Mouse (Mus musculus) layer of hippocampus, postnatal 14 days (tissue): ENCODE results near the gene Cblb. TPM values are rescaled to one million over a fixed set of nuclear protein-coding genes. Genes with fewer than 3 reads are reported as not detected.

Experiments used
- DNase-seq, 2 experiments: peaks; one replicate each; pipeline ENCODE4 v3.0.0; 2021 to 2022; ENCODE audit warnings: low spot score in 2 of 2, mixed read lengths in 1 of 2
- total RNA-seq, 2 experiments: library from RNA; stranded (reverse); gene quantifications; 2 replicates each; pipeline ENCODE4 v1.2.3; 2021

Cblb gene
- total RNA-seq, 2 experiments from 2014 or later, result 31.5 to 32.4 TPM

DNA sequence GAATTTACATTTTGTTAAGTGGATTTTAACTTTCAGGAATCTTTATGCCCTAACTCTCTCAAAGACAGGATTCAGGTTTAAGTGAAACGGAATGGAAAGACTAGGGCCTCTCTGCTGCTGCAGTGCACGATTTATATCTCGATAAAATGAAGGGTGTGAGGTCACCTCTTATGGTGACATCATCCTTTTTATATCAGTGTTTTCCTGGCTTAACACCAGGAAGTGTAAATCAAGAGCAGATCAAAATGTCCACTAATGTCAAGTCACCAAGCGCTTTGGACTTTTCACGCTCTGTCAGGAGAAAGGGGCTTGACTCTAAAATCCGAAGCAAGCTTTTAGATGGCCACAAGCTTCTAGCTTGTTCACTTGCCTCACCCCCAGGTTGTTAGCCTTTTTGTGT is 38.6 kb downstream of the Cblb start:
- DNase-seq, result no peak

DNA sequence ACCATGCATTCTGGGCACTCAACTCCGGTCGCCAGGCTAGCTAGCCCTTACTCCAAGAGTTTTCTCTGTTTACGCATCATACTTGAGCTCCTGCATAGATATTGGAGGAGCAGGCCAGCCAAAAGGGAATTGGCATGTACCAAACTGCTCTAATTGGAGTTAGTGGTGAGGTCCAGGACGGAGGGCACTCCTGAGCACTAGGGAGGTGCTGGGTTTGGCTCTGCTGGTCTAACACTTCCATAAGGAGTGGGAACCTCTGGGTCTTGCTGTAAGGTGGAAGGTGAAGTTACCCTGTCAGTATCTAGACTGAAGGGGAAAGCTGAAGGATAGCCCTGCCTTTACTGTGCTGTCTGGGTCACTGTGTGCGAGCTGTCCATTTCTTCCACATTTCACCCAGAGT is 39.1 kb downstream of the Cblb start:
- DNase-seq, result no peak

DNA sequence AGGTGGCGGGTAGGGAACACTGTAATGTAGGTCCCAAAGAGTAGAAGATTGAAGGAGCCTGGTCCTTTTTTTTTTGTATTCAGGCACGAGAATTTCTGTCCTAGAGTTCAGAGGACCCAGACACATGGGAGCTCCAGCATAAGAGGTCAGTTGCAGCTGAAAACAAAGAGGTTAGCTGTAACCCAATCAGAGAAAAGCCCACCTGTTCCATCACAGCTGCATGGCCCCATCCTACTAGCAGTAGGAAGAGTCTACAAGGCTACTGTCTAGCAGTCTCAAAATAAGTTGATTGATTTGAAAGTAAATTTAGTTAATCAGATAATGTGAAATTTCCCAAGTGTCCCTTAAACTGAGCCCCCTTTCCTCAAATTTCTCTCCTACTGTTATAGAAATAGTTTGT is 40.3 kb downstream of the Cblb start:
- no peak for DNase-seq

DNA sequence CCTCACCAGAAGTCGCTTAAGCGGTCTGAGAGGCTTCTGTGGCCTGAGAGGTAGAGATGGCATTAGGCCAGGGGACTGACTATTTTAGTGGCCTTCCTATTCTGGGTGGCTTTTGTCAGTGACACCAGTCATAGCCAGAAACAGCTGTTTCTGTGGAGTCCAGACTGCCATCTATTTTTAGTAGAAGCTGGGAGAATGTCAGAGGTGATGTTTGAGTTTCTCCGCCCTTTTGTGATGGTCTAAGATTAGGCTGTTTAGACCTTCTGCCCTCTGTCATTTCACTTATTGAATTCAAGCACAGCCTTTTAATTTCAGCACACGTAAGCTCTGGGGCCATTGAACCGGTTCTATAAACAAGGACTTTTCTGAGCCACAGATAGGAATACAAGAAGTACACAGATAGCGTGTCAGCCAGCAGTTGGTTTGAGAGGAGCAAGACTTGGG is 40.8 kb downstream of the Cblb start:
- DNase-seq, result no peak

DNA sequence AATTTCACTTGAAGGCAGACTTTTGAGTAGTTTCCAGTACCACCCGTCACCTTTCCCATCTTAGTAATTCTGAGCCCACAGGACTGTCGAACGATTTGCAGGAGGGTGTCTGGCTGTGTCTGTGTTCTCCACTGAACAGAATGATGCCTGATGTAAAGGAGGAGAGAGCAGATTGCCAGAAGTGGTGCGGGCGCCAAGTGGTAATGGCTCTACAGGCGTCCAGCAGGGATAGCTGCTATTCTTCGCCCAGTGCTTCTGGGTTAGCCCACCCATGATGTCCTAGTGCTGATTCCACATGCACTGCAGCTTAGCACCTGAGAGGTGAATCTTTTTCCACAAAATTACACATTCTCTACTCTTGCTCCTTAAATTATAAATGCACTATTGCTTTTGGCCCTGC is 45.6 kb downstream of the Cblb start:
- peak in 1 of 2 experiments; percentile 28 for DNase-seq

DNA sequence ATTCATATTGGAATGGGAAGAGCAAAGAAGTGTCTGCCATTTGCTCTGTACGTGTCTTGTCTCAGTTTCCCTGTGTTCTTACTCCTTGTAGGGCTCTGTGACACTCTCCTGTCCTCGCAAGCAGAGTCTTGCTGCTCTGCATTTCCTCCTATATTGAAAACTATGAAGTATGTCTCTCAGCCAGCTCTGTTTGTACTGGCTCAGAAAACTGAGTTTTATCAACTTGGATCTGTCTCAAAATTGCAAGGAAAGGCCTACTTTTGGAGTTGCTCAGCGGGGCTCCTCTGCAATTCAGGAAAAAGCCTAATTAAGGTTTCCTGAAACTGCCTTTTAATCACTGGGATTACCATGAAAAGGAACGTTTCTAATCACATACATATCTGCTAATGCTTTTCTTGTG is 46.9 kb downstream of the Cblb start:
- DNase-seq, result no peak

DNA sequence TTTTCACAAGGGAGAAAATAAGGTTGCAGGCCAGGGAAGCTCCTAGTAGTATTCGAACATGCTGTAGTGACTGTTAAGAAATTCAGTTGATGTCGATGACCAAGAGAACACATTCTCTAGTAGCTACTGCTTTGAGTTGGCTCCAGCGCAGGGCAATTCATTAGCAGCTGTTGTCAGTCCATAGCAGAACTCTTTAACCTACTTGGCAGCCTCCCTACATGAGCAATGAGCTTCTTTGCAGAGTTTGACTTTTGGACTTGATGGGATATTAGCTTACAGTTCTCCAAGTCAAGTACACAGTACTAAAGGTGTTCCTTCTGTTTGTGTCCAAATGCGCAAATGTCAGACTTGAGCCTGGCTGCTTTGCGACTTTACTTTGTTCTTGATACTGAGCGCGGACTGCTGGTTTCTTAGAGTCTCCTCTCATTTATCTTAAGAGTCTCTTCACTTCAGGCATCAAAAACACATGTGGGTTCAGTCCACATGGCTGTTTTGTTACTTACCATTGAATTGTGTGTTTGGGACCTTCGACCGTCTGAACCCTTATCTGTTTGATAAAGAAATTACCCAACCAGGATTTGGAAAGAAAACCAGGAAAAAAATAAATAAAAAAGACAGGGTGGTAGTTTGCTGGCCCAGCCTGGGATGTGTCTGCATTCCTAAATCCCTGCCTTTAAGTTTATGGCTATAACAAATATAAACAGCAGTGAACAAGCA is 47.9 kb downstream of the Cblb start:
- no peak for DNase-seq

DNA sequence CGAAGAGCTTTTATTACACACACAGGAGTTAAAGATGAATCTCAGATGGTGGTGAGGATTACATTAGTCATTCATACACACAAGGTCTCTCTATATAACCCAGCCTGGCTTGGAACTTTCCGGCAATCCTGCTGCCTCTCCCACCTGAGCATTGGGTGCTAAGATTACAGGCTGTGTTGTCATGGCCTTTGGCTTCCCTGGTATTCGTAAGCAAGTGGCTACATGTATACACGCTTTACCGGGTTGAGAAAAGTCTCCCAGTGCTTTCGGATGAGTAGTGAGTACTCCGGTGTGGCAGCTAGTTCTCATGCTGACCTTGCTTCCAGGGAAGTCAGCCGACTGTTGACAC is 48.4 kb downstream of the Cblb start:
- DNase-seq, result no peak

DNA sequence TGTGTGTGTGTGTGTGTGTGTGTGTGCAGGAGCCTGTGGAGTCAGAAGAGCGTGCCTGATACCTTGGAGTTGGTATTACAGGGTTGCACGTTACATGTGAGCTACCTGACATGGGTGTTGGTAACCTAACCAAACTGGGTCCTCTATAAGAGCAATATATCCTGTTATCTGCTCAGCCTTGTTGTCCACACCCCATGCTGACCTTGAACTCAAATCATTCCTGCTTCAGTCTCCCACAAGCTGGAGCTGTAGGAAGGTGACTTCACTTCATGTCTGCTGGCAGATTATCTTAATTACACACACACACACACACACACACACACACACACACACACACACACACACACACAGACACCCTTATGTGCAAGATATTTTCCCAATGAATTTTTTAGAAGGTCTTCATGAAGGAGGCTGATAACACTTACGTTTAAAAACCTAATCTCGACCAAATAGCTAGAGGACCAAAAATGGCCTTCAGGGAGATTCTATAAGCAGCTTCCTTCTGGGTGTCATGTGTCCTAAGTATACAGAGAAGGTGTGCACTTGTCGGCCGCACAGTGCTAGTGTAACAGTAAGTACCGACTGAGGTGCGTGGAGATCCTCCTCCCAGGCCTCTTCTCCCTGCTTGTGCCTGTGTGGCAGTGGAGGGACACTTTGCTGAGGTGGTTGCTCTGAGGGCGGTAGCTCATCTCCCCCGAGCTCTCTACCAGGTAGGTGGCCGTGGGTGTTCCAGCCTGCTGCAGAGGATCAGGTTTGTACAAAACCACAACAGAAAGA is 49.8 kb downstream of the Cblb start:
- no peak for DNase-seq

DNA sequence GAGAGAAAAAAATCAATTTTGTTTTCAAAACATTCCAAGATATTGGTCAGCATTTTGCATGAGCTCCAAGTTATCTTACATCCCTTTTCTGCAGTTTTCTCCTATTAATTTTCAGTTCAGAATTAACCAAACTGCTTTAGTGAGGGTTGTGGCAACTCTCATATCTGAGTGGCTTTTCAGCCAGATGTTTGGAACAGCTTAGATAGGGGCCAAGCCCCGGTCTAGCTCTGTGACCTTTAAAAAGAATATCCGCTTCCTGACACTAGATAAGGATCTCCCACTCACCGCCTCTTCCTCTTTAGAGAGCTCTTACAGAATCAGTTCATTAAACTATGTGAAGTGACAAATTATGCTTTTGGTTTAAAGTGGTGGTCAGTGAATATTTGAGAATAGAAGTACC is 50.7 kb downstream of the Cblb start:
- no peak for DNase-seq

DNA sequence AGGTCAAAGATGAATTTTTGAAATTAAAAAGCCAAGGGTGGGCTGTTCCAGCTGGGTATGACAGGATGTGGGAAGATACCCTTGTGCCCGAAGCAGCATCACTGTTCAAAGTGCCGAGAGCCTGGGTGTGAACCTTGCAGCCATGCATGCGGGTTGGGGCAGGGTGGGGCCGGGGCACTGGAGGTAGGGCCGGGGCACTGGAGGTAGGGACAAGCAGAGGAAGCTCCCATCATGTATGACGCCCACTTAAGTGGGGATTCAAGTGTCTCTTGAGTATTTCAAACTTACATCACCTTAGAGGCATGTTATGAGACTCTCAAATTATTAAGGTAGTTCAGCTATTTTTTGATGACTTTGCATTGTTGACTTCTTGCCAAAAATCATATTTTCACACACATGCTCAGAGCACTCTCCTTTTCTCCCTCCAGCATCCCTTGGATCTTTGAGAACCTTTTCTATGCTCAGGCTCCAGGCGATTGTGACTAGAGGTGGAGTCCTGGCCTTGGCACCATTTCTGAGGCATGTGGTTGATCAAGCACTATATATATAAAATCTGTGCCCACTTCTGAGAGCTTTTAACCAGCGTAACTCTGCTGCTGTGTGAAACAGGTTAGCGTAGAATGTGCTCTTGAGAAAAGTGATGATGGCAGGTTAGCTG is 55.9 kb downstream of the Cblb start:
- DNase-seq, result no peak

DNA sequence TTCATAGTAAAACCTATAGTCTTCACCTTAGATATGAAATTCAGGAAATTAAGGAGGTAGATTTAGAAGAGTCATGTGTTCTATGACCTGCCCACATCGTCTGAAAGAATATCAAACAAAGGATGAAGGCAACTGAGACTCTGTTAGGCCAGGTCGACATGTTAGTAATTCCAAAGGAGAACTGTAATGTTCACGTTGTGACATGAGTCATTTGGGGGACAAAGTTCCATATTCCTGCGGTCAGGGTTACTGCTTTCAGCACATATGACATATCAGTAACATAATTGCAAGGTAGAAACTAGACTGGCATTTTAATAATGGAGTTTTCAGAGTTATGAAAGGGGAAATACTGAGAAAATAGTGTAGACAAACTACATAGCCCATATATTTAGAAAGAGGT is 58.3 kb downstream of the Cblb start:
- DNase-seq, result no peak

DNA sequence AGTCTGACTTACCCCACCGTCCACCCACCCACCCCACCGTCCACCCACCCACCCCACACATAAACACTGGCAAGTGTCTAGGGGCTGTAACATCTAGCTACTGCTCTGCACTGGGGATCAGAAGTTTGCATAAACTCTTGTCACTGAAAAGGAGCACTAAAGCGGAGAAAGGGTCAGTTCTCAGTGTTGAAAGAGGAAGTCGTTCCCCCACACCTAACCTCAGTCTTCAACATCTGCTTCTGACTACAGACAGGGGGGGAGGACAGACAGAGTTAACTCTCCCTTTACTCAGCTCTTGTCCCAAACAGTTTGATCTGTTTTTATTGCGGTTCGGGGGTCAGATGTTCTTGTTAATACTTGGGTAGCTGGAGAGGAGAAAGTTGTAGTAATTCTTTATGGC is 59.9 kb downstream of the Cblb start:
- no peak for DNase-seq

DNA sequence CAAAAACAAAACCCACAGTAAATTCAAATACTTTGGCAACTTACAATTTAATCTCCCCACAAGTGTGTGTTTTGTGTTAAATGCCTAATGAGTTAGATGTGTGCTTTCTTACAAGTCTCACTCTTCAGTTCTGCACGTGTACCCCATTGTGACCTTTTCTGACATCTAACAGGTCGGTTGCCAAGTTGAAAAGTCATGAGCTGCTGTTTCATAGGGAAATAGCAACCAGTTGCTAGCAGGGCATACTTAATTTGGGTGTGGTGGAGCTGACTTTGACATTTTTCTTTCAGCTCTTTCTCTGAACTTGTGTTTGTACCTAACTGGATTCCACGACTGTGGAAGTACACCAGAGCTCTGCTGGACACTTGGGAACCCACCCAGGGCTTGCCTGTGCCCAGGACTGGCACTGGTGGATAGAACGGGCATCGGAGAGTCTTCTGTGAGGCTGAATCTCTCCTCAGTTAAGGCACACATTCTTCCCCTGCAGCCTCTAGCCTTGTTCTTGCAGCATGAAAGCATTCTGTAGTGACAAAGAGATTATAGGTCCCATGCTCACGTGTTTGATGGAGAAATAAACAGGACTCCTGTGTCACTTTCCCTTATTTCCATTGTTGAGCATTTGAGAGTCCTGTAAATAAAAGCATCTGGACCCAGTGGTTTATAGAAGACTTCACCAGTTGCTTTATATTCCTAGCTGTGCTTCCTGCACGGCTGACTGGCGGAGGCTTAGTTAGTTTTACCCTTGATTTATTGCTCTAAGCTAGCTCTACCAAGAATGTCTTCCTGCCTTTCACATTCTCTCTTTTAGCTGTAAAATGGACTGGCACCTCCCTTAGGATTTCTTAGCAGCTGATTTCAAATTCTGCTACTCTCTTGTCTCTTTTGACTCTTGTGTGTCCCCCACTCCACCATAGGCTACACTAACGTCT is 62.6 kb downstream of the Cblb start:
- DNase-seq, result no peak

DNA sequence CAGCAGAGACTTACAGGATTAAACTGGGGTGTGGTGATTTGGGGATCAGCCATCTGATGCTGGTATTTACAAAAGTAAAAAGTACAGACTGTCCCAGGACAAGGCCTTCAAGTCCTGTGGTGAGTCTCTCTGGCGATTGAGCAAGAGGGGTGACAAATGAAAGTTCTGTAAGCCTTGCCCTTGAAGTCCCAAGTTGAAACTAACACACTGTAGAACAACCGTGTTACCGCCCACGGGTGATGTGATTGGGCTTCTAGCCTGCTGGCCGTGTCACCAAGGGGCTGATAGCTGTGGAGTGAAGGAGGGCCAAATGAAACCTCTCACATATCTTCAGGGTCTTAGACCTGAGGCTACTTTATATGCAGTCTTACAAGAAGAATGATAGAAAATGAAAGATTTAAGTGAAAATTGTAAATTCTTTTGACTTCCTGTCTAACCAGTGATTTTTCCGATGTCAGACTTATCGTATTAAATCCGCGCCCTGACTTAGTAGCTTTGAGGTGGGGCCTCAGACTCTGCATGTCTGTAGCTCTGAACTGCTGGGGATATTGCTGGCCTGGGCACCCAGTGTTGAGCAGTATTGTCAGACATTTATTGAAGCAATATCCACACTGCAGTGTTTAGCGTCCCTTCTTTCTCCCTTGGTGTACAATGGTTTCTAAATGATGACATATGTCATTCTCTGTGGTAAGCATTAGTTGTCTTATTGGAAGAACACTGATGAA is 63.9 kb downstream of the Cblb start:
- no peak for DNase-seq

DNA sequence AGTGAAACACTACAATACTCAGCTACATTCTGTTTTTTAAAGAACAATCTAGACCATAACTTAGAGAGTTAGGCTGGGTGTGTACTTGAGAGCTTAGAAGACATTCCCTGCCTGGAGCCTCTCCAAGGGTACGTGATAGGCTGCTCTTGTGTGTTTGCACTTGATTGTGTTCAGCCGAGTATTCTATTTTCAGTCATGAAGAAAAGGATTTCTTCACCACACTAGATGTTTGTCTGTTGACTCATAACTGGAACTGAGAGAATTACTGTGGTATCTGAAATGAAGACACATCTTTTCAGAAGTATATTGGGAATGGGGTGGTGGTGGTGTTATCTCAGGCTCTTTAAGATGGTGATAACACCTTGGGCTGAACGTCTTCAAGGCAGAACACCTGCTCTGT is 64.6 kb downstream of the Cblb start:
- no peak for DNase-seq

DNA sequence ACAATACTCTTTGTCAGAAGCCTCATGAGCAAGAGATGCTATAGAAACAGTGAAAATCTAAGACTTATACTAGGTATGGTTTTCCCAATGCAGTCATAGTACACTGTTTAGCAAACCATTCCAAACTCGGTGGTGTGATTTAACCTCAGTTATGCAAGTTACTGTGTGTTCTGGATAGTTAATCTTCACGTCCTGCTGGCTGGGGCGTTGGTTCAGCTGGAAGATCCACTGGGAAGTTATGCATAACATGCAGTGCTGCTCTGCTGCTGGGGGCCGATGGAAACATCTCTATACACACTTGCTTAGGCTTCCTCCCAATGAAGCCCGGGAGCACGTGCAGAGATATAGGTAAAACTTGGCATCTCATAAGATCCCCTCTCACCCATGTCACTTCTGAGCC is 69.4 kb downstream of the Cblb start:
- no peak for DNase-seq

DNA sequence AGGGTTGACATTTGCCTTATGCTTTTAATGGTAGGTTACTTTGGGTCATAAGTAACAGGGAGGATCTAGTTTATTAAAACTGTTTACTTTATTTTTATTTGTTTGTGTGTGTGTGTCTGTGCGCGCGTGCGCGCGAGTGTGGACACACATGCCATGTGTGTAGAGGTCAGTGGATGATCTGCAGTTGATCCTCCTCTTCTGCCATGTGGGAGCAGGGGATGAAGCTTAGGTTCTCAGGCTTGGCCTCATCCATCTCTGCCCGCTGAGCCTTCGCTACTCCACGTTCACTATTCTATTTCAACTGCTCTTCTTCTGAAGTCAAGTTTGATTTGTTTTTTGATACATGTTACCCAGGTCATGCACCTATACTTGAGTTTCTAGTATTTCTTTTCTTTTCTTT is 73.6 kb downstream of the Cblb start:
- no peak for DNase-seq

DNA sequence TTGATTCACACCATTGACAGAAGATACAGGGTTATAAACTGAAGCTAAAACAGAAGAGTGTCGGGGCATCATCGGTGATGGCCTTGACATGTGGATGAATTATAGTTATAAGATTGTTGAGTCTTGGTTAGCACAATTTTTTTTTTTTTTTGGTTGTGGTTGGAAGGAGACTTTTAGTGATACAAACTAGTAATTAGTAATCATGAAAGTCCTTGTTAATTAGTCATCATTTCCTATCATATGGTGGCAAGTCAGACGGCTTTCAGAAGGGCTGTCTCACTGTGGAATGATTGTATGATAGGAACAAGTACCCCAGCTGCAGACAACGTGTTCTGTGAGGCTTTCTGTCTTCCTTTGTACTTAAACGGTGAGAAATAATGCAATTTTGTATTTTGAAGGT is 76.8 kb downstream of the Cblb start:
- no peak for DNase-seq

DNA sequence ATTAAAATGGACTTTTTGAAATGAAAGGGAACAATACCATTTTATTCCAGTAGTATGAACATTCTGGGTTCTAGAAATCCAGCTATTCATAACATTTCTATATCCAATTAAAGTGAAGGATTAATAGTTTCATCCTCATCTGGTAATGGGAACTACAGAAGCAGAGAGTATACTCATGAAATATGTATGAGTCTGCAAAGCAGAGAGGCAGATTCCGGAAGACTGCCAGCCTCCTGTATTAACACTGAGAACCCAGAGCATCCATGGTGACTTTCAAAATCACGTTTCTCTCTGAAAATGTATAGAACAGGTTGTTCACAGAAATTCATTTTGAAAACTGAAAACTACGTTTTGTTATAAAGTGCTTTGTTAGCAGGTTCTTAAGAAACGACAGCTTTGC is 83.4 kb downstream of the Cblb start:
- peak in 1 of 2 experiments; percentile 50 for DNase-seq

DNA sequence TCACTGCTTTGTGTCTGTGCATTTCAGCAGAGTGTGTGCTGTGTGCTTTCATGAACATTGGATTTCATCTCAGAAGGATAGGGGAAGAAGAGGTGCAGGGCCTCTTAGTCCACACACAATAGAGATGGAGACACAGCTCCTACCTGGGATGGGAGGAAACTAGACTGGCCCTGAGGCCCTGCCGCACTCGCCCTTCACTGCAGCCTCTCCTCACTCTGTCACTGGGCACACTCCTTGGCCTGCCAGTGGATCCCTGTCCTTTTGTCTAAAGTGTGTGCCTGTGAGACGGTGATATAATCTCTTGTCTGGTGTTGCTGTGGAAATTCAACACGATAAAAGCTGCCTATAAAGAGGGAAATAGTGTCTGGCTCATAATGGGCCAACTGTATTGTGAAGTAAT is 88.0 kb downstream of the Cblb start:
- DNase-seq, result no peak
